Mouse (Mus musculus) MEL (cell line): Measurements from ENCODE around the gene Uba52. TPM values are rescaled to one million over a fixed set of nuclear protein-coding genes. Genes with fewer than 3 reads are reported as not detected.

Source experiments
- DNase-seq: peaks from one replicate; pipeline ENCODE4 v3.0.0; 2011; ENCODE audit warnings: low read depth, low spot score
- H3K27ac ChIP-seq: 2 replicates; pipeline ENCODE4 v1.5.1; 2012; ENCODE audit warnings: low read depth, mild to moderate bottlenecking, control low read depth, low read length, moderate library complexity; ENCODE audit not compliant: control insufficient read depth
- H3K27me3 ChIP-seq, 2 experiments: fragments of 150-350 bp in 1 of 2; sonication (generic) in 1 of 2; 2 replicates each; pipeline ENCODE4 v1.6.1; 2012; ENCODE audit warnings: low read length in 2 of 2, mild to moderate bottlenecking in 2 of 2, improper control_type of control experiment in 1 of 2, moderate library complexity in 1 of 2; ENCODE audit not compliant: insufficient read depth in 2 of 2, control insufficient read depth in 1 of 2
- H3K36me3 ChIP-seq, 2 experiments: 2 replicates each; pipeline ENCODE4 v1.6.1; 2012 to 2014; ENCODE audit warnings: low read length in 2 of 2, improper control_type of control experiment in 1 of 2, inconsistent platforms in 1 of 2, mild to moderate bottlenecking in 1 of 2; ENCODE audit not compliant: insufficient read depth in 2 of 2, control insufficient read depth in 1 of 2
- H3K4me1 ChIP-seq, 2 experiments: fragments of 150-350 bp in 1 of 2; sonication (generic) in 1 of 2; 2 replicates each; pipeline ENCODE4 v1.6.1; 2012; ENCODE audit warnings: low read length in 2 of 2, improper control_type of control experiment in 1 of 2, mild to moderate bottlenecking in 1 of 2; ENCODE audit not compliant: insufficient read depth in 2 of 2, control insufficient read depth in 1 of 2
- H3K4me3 ChIP-seq, 2 experiments: fragments of 150-350 bp in 1 of 2; sonication (generic) in 1 of 2; 2 replicates each; pipeline ENCODE4 v1.5.1; 2012; ENCODE audit warnings: low read depth in 2 of 2, low read length in 2 of 2, mild to moderate bottlenecking in 2 of 2, moderate library complexity in 2 of 2, control low read depth in 1 of 2, improper control_type of control experiment in 1 of 2; ENCODE audit not compliant: control insufficient read depth in 1 of 2, insufficient read depth in 1 of 2
- H3K79me2 ChIP-seq: 2 replicates; pipeline ENCODE4 v1.6.1; 2012; ENCODE audit warnings: mild to moderate bottlenecking, low read length, moderate library complexity; ENCODE audit not compliant: control insufficient read depth, poor library complexity, insufficient read depth
- H3K9ac ChIP-seq: 2 replicates; pipeline ENCODE4 v1.6.1; 2012; ENCODE audit warnings: low read depth, mild to moderate bottlenecking, control low read depth, low read length, moderate library complexity; ENCODE audit not compliant: control insufficient read depth, poor library complexity, severe bottlenecking
- H3K9me3 ChIP-seq: fragments of 150-350 bp; sonication (generic); replicated peaks from 2 replicates; pipeline ENCODE4 v1.6.1; 2012; ENCODE audit warnings: mild to moderate bottlenecking, low read length, improper control_type of control experiment, moderate library complexity; ENCODE audit not compliant: insufficient read depth
- BHLHE40 ChIP-seq: IDR thresholded peaks from 2 replicates; pipeline ENCODE4 v1.6.1; 2012; ENCODE audit warnings: low read depth, mild to moderate bottlenecking, inconsistent platforms, low read length, improper control_type of control experiment, borderline replicate concordance
- CHD1 ChIP-seq: IDR thresholded peaks from 2 replicates; pipeline ENCODE4 v1.6.1; 2012; ENCODE audit warnings: low read depth, mild to moderate bottlenecking, inconsistent platforms, low read length, improper control_type of control experiment
- CHD2 ChIP-seq: IDR thresholded peaks from 2 replicates; pipeline ENCODE4 v1.6.1; 2011; ENCODE audit warnings: low read length, improper control_type of control experiment
- CTCF ChIP-seq, 3 experiments: IDR thresholded peaks in 2 of 3; conservative IDR thresholded peaks in 1 of 3; 2 replicates each; pipeline ENCODE4 v1.5.1; 2011 to 2012; ENCODE audit warnings: low read length in 3 of 3, low read depth in 2 of 3, mild to moderate bottlenecking in 2 of 3, improper control_type of control experiment in 1 of 3, inconsistent platforms in 1 of 3, mixed read lengths in 1 of 3, moderate library complexity in 1 of 3; ENCODE audit not compliant: control insufficient read depth in 1 of 3, insufficient read depth in 1 of 3, poor library complexity in 1 of 3, severe bottlenecking in 1 of 3
- E2F4 ChIP-seq: IDR thresholded peaks from 2 replicates; pipeline ENCODE4 v1.6.1; 2011; ENCODE audit warnings: low read depth, low read length, improper control_type of control experiment, borderline replicate concordance
- ELF1 ChIP-seq: IDR thresholded peaks from 2 replicates; pipeline ENCODE4 v1.6.1; 2014; ENCODE audit warnings: low read depth, mild to moderate bottlenecking, inconsistent platforms, low read length, improper control_type of control experiment, moderate library complexity
- EP300 ChIP-seq, 2 experiments: IDR thresholded peaks; 2 replicates each; pipeline ENCODE4 v1.6.1; 2011; ENCODE audit warnings: improper control_type of control experiment in 2 of 2, low read length in 2 of 2, low read depth in 1 of 2, mild to moderate bottlenecking in 1 of 2
- ETS1 ChIP-seq: IDR thresholded peaks from 2 replicates; pipeline ENCODE4 v1.6.1; 2012; ENCODE audit warnings: low read depth, mild to moderate bottlenecking, inconsistent platforms, low read length, improper control_type of control experiment, moderate library complexity
- GABPA ChIP-seq: IDR thresholded peaks from 2 replicates; pipeline ENCODE4 v1.6.1; 2012; ENCODE audit warnings: low read depth, mild to moderate bottlenecking, inconsistent platforms, low read length, improper control_type of control experiment, moderate library complexity
- GATA1 ChIP-seq: IDR thresholded peaks from 2 replicates; pipeline ENCODE4 v1.6.1; 2011; ENCODE audit warnings: low read depth, low read length, improper control_type of control experiment
- HCFC1 ChIP-seq: IDR thresholded peaks from 2 replicates; pipeline ENCODE4 v1.6.1; 2012; ENCODE audit warnings: low read depth, mild to moderate bottlenecking, inconsistent platforms, low read length, improper control_type of control experiment, moderate library complexity
- JUND ChIP-seq: IDR thresholded peaks from 2 replicates; pipeline ENCODE4 v1.6.1; 2011; ENCODE audit warnings: low read depth, mild to moderate bottlenecking, improper control_type of control experiment, low read length
- KAT2A ChIP-seq: conservative IDR thresholded peaks from 2 replicates; pipeline ENCODE4 v1.6.1; 2012; ENCODE audit warnings: low read depth, low read length, improper control_type of control experiment, inconsistent platforms
- MAFK ChIP-seq: IDR thresholded peaks from 2 replicates; pipeline ENCODE4 v1.6.1; 2011; ENCODE audit warnings: low read depth, mild to moderate bottlenecking, low read length, improper control_type of control experiment, borderline replicate concordance
- MAX ChIP-seq: IDR thresholded peaks from 2 replicates; pipeline ENCODE4 v1.6.1; 2011; ENCODE audit warnings: low read length, improper control_type of control experiment
- MEF2A ChIP-seq: IDR thresholded peaks from 2 replicates; pipeline ENCODE4 v1.6.1; 2014; ENCODE audit warnings: low read depth, mild to moderate bottlenecking, inconsistent platforms, low read length, improper control_type of control experiment; ENCODE audit not compliant: poor library complexity, insufficient replicate concordance, severe bottlenecking; ENCODE audit errors: extremely low read depth
- MXI1 ChIP-seq: IDR thresholded peaks from 2 replicates; pipeline ENCODE4 v1.6.1; 2011; ENCODE audit warnings: mild to moderate bottlenecking, low read depth, low read length, improper control_type of control experiment
- MYC ChIP-seq: IDR thresholded peaks from 2 replicates; pipeline ENCODE4 v1.6.1; 2011; ENCODE audit warnings: low read depth, mild to moderate bottlenecking, low read length, improper control_type of control experiment, moderate library complexity
- NELFE ChIP-seq: IDR thresholded peaks from 2 replicates; pipeline ENCODE4 v1.6.1; 2011; ENCODE audit warnings: low read depth, low read length, improper control_type of control experiment
- NRF1 ChIP-seq: IDR thresholded peaks from 2 replicates; pipeline ENCODE4 v1.6.1; 2014; ENCODE audit warnings: low read depth, mild to moderate bottlenecking, inconsistent platforms, low read length, improper control_type of control experiment, moderate library complexity; ENCODE audit not compliant: poor library complexity, insufficient read depth, severe bottlenecking
- POLR2A ChIP-seq, 2 experiments: IDR thresholded peaks; 2 replicates each; pipeline ENCODE4 v1.6.1; 2011 to 2012; ENCODE audit warnings: low read length in 2 of 2, mild to moderate bottlenecking in 2 of 2, control low read depth in 1 of 2, improper control_type of control experiment in 1 of 2, low read depth in 1 of 2, moderate library complexity in 1 of 2; ENCODE audit not compliant: control insufficient read depth in 1 of 2, insufficient read depth in 1 of 2, poor library complexity in 1 of 2
- POLR2AphosphoS2 ChIP-seq: IDR thresholded peaks from 2 replicates; pipeline ENCODE4 v1.6.1; 2011; ENCODE audit warnings: low read length, improper control_type of control experiment
- POLR2AphosphoS5 ChIP-seq: IDR thresholded peaks from 2 replicates; pipeline ENCODE4 v1.6.1; 2012; ENCODE audit warnings: low read depth, borderline replicate concordance, mild to moderate bottlenecking, inconsistent platforms, low read length, moderate library complexity, mixed read lengths
- RAD21 ChIP-seq: IDR thresholded peaks from 2 replicates; pipeline ENCODE4 v1.6.1; 2011; ENCODE audit warnings: mild to moderate bottlenecking, low read depth, low read length, improper control_type of control experiment
- RCOR1 ChIP-seq: IDR thresholded peaks from 2 replicates; pipeline ENCODE4 v1.6.1; 2012; ENCODE audit warnings: low read depth, mild to moderate bottlenecking, inconsistent platforms, low read length, improper control_type of control experiment
- SIN3A ChIP-seq: IDR thresholded peaks from 2 replicates; pipeline ENCODE4 v1.6.1; 2012; ENCODE audit warnings: low read length, improper control_type of control experiment, inconsistent platforms
- SMC3 ChIP-seq: IDR thresholded peaks from 2 replicates; pipeline ENCODE4 v1.6.1; 2011; ENCODE audit warnings: low read depth, low read length, improper control_type of control experiment
- TCF12 ChIP-seq: IDR thresholded peaks from 2 replicates; pipeline ENCODE4 v1.6.1; 2014; ENCODE audit warnings: low read depth, mild to moderate bottlenecking, inconsistent platforms, low read length, improper control_type of control experiment, moderate library complexity
- UBTF ChIP-seq: IDR thresholded peaks from 2 replicates; pipeline ENCODE4 v1.6.1; 2012; ENCODE audit warnings: low read depth, mild to moderate bottlenecking, inconsistent platforms, low read length, improper control_type of control experiment, moderate library complexity, borderline replicate concordance; ENCODE audit not compliant: insufficient read depth
- USF1 ChIP-seq: IDR thresholded peaks from 2 replicates; pipeline ENCODE4 v1.6.1; 2014; ENCODE audit warnings: low read depth, mild to moderate bottlenecking, inconsistent platforms, low read length, improper control_type of control experiment, moderate library complexity
- USF2 ChIP-seq, 2 experiments: IDR thresholded peaks; 2 replicates each; pipeline ENCODE4 v1.6.1; 2011 to 2012; ENCODE audit warnings: improper control_type of control experiment in 2 of 2, low read length in 2 of 2, borderline replicate concordance in 1 of 2, inconsistent platforms in 1 of 2, low read depth in 1 of 2, mild to moderate bottlenecking in 1 of 2; ENCODE audit not compliant: insufficient read depth in 1 of 2
- ZC3H11A ChIP-seq: IDR thresholded peaks from 2 replicates; pipeline ENCODE4 v1.6.1; 2012; ENCODE audit warnings: low read depth, mild to moderate bottlenecking, inconsistent platforms, low read length, improper control_type of control experiment
- ZKSCAN1 ChIP-seq: IDR thresholded peaks from 2 replicates; pipeline ENCODE4 v1.6.1; 2012; ENCODE audit warnings: low read depth, mild to moderate bottlenecking, inconsistent platforms, low read length, improper control_type of control experiment, moderate library complexity
- ZMIZ1 ChIP-seq: IDR thresholded peaks from 2 replicates; pipeline ENCODE4 v1.6.1; 2012; ENCODE audit warnings: low read depth, mild to moderate bottlenecking, inconsistent platforms, low read length, improper control_type of control experiment, moderate library complexity
- ZNF384 ChIP-seq: IDR thresholded peaks from 2 replicates; pipeline ENCODE4 v1.6.1; 2012; ENCODE audit warnings: low read depth, mild to moderate bottlenecking, inconsistent platforms, low read length, improper control_type of control experiment
- polyA plus RNA-seq, 2 experiments: library from polyadenylated mRNA; stranded (reverse) in 1 of 2; unstranded in 1 of 2; fragments of >175 nt in 1 of 2; fragments of >200 nt in 1 of 2; gene quantifications; 2 replicates each; pipeline versions ENCODE4 v1.2.1 to v1.2.4; 2012; ENCODE audit warnings: low replicate concordance in 2 of 2, low read depth in 1 of 2; ENCODE audit not compliant: insufficient read length in 2 of 2, insufficient read depth in 1 of 2, missing spikeins in 1 of 2
- total RNA-seq: library from RNA; depleted of rRNA; stranded (reverse); fragments of 300-350 nt; gene quantifications from 2 replicates; pipeline ENCODE4 v1.2.3, GENCODE M21; 2012; rRNA removed

Gene Uba52
- 3,582 and 3,633 TPM in 2 replicates for total RNA-seq
- polyA plus RNA-seq = 1,000 to 10,000 TPM in 1 of 2 experiments, not detected in 1; 2,814 TPM

DNA sequence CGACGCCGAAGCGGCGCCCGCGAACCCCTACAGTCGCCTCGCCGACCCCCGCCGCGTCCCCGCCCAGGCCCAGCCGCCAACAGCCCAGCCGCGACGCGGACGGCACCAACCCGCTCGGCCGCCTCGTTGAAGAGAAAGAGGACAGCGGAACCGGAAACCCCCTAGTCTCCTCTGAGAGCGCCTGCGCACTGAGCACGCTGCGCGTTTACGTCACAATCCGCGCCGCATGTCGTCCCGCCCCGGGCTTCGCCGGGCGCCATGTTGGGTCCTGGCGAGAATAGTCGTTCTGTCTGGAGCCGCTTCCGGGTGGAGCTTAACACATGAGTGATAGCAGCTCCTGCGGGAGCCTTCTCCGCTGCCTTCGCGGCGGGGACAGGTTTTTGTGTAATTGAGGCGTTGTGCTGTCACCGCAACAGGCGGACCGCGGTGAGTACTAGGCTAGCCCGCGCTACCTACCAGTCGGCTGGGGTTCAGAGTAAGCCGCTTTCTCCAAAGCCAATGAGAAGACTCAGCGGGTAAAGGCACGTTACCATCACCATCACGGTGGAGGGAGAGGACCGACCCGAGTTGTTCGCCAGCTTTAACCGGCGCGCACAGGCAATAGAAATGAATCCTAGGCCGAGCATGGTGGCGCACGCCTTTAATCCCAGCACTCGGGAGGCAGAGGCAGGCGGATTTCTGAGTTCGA lies at the start of gene Uba52:
Gene Uba52 (minus strand): TSS at position 574 of the 688 bp plus-strand sequence.
- Histone ChIP-seq H3K4me1 (peaks cover 6 to 42% of the 10 kb centered on the region in 2 experiments), H3K79me2 (peaks cover 35% of the 10 kb centered on the region), H3K36me3 (peaks cover 5 to 29% of the 10 kb centered on the region in 2 experiments; a peak in 3 of 4 replicates), H3K27ac (peak within 1 kb of the TSS; percentile 92), H3K4me3 (peak within 1 kb of the TSS; percentile 89 to 95), H3K9ac (peak within 1 kb of the TSS; percentile 89), H3K27me3 (no peaks in the 10 kb centered on the region), H3K9me3 (no peaks in the 10 kb centered on the region)
- peak; percentile 96 for DNase-seq
- TF ChIP-seq POLR2AphosphoS5 = peak; percentile 70; the same call in 1 of the 2 replicates
- TF ChIP-seq GABPA = no peak
- TF ChIP-seq MEF2A = no peak
- peak; percentile 95 for TF ChIP-seq HCFC1
- peak; percentile 78; the same call in 1 of the 2 replicates for TF ChIP-seq ZMIZ1
- TF ChIP-seq GATA1 = no peak
- peak; percentile 45; the same call in 1 of the 2 replicates for TF ChIP-seq ETS1
- TF ChIP-seq USF2 (IDR thresholded peaks at IDR 0.05; ENCODE audit: borderline replicate concordance in 1 of 2, insufficient read depth in 1 of 2, low read depth in 1 of 2, low read length in 2 of 2) = no peak
- no peak for TF ChIP-seq ZKSCAN1
- no peak for TF ChIP-seq BHLHE40
- TF ChIP-seq CHD1 = no peak
- TF ChIP-seq ZC3H11A = no peak
- TF ChIP-seq TCF12 = peak; percentile 78
- TF ChIP-seq RAD21 = no peak
- peak in 1 of 2 experiments; percentile 23; a peak in 1 of 4 replicates for TF ChIP-seq EP300 (IDR thresholded peaks at IDR 0.05; ENCODE audit: low read depth in 1 of 2, low read length in 2 of 2)
- peak; percentile 94 for TF ChIP-seq NRF1
- TF ChIP-seq MAX = peak; percentile 95
- TF ChIP-seq CTCF (IDR thresholded peaks at IDR 0.05 in 2 of 3, conservative IDR thresholded peaks at IDR 0.05 in 1 of 3; ENCODE audit: control insufficient read depth in 1 of 3, insufficient read depth in 1 of 3, low read depth in 2 of 3, low read length in 3 of 3, poor library complexity in 1 of 3, severe bottlenecking in 1 of 3) = no peak
- no peak for TF ChIP-seq MAFK
- TF ChIP-seq MYC = peak; percentile 98
- TF ChIP-seq POLR2A (IDR thresholded peaks at IDR 0.05; ENCODE audit: control insufficient read depth in 1 of 2, insufficient read depth in 1 of 2, low read depth in 1 of 2, low read length in 2 of 2, poor library complexity in 1 of 2) = peak; percentile 88 to 89
- TF ChIP-seq NELFE = peak; percentile 98
- TF ChIP-seq ZNF384 = no peak
- TF ChIP-seq SMC3 = no peak
- no peak for TF ChIP-seq USF1
- TF ChIP-seq POLR2AphosphoS2 = peak; percentile 95
- peak; percentile 81; the same call in 1 of the 2 replicates for TF ChIP-seq KAT2A
- TF ChIP-seq CHD2 = no peak
- TF ChIP-seq SIN3A = peak; percentile 81
- no peak for TF ChIP-seq JUND
- no peak for TF ChIP-seq RCOR1
- TF ChIP-seq ELF1 = peak; percentile 95
- TF ChIP-seq MXI1 = peak; percentile 74; the same call in 1 of the 2 replicates
- TF ChIP-seq UBTF = no peak
- peak; percentile 62; the same call in 1 of the 2 replicates for TF ChIP-seq E2F4
